Mouse (Mus musculus): Measurements from ENCODE around the gene Fignl2. TPM values are rescaled to one million over a fixed set of nuclear protein-coding genes. Genes with fewer than 3 reads are reported as not detected.

Gene Fignl2
- polyA plus RNA-seq, 1 experiment from 2014 or later = 0.25 TPM

DNA sequence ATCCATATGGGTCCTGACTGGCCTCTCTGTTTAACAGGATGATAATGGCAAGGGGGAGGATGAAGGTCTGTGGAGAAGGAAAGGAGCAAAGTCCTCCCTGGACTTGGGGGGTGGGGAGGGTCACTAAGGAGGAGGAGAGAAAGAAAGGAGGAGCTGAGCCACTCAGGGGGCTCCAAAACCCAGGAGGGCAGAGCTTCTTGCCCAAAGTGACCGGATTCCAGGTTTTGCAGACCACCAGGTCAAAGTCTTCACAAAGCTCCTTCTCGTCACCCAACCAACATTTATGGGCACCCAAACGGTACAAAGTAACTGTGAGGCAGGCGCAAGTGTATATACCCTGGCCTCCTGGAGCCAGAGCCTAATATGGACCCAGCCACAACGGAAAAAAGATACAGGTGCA lies 2.7 kb downstream of the Fignl2 start:
- no peak for ATAC-seq
- Histone ChIP-seq H3K36me3 (no peaks in the 10 kb centered on the region), H3K9ac (no peak overlapping the region), H3K27me3 (replicated peaks) (peaks cover 71% of the 10 kb centered on the region), H3K9me3 (replicated peaks) (no peaks in the 10 kb centered on the region), H3K4me2 (no peak overlapping the region), H3K27ac (no peak overlapping the region), H3K4me3 (no peak overlapping the region), H3K4me1 (peaks cover 34% of the 10 kb centered on the region)
- WGBS (ENCODE audit: insufficient replicate concordance) = 52% methylated on average over 5 of the region's 5 CpGs

DNA sequence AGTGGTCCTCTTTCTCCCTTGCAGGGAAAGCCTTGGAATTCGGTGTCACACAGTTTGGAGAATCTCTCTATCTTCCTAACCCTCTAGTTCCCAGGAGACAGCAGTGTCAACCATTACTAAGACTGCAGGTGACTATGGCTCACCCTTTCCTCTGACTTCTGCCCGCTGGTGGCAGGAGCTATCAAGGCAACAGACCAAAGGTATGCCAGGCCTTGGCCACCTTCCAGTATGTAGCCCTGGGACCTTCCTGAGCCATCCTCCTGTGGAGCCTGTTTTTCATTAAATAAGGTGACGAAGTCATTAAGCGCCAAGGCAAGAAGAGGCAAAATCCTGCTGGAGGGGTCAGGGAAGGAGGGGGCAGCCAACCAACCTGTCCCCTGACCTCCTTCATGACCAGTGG lies 3.2 kb downstream of the Fignl2 start:
- Histone ChIP-seq H3K36me3 (no peaks in the 10 kb centered on the region), H3K27ac (no peak overlapping the region), H3K9ac (no peak overlapping the region), H3K27me3 (replicated peaks) (peaks cover 66% of the 10 kb centered on the region), H3K4me1 (peaks cover 37% of the 10 kb centered on the region), H3K4me3 (no peak overlapping the region), H3K4me2 (no peak overlapping the region), H3K9me3 (replicated peaks) (no peaks in the 10 kb centered on the region)
- WGBS (ENCODE audit: insufficient replicate concordance) = 77% methylated on average over 4 of the region's 4 CpGs
- no peak for ATAC-seq

DNA sequence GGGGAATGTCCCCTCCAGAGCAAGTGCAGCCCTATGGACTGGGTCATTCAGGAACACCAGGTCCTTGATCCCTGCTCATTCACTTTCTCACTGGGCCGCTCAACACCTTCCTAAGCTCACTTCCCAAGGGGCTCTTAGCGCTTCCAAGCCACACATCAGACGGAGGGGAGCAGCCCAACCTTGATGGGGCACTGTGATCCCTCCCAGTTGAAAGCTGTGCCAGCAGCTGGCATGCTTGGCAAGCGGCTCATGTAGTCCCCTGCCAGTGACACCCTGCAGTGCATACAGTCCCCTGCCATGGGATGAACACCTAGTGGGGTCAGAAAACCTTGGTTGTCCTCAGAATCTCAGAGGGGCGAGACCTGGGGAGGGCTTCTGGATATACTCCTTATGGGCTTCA lies 4.3 kb downstream of the Fignl2 start:
- WGBS (ENCODE audit: insufficient replicate concordance) = 70% methylated on average over 5 of the region's 5 CpGs
- no peak overlapping the region for H3K27ac ChIP-seq
- H3K9me3 ChIP-seq (replicated peaks) = no peaks in the 10 kb centered on the region
- no peaks in the 10 kb centered on the region for H3K36me3 ChIP-seq
- no peak overlapping the region for H3K4me2 ChIP-seq
- peaks cover 55% of the 10 kb centered on the region for H3K27me3 ChIP-seq (replicated peaks)
- no peak overlapping the region for H3K4me3 ChIP-seq
- no peak overlapping the region for H3K9ac ChIP-seq
- H3K4me1 ChIP-seq = peaks cover 42% of the 10 kb centered on the region
- ATAC-seq = no peak

DNA sequence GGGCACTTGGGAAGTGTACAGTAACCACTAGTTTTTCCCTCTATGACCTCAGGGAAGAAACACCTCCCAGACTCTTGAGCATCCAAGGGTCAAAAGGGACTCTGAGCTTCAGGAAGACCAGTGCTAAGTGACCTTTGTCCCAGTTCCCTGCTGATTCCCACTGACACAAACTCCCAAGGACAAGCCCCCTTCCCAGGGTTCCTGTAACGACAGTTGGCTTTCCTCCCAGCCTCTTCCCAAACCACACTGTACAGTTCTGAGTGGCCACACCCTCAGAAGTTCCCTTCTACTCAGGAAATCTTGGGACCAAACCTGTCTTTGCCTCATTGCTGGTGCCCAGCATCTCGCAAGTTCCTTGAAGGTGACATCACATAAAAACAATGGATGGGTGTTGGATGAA lies 5.6 kb downstream of the Fignl2 start:
- WGBS (ENCODE audit: insufficient replicate concordance) = 44% methylated on average over 2 of the region's 2 CpGs
- Histone ChIP-seq H3K9me3 (replicated peaks) (no peaks in the 10 kb centered on the region), H3K36me3 (no peaks in the 10 kb centered on the region), H3K4me2 (no peak overlapping the region), H3K4me1 (peaks cover 31% of the 10 kb centered on the region), H3K4me3 (no peak overlapping the region), H3K9ac (no peak overlapping the region), H3K27me3 (replicated peaks) (peaks cover 41% of the 10 kb centered on the region), H3K27ac (no peak overlapping the region)
- no peak for ATAC-seq

DNA sequence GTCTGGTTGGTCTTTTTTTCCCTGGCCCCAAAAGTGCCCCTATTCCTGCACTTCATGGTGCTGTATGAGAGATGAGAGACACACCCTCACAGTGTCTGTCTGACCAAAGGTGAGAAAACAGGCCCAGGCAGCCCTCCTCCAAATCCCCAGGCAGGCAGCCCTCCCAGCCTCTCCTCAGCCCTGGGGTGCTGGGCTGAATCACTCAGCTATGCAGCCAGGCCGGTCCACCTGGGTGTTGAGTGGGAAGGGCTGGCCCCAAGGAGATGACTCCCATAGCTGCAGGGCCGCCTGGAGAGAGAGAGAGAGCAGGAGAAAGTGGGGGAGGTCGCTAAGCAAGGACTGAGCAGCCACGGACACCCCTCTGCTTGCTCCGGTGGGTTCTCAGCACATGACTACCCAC lies 7.6 kb downstream of the Fignl2 start:
- H3K27ac ChIP-seq = no peak overlapping the region
- H3K4me1 ChIP-seq = peaks cover 41% of the 10 kb centered on the region
- no peak overlapping the region for H3K4me2 ChIP-seq
- peaks cover 22% of the 10 kb centered on the region for H3K27me3 ChIP-seq (replicated peaks)
- WGBS (ENCODE audit: insufficient replicate concordance) = 35% methylated on average over 5 of the region's 5 CpGs
- no peaks in the 10 kb centered on the region for H3K36me3 ChIP-seq
- no peaks in the 10 kb centered on the region for H3K9me3 ChIP-seq (replicated peaks)
- ATAC-seq = no peak
- no peak overlapping the region for H3K4me3 ChIP-seq
- H3K9ac ChIP-seq = no peak overlapping the region

DNA sequence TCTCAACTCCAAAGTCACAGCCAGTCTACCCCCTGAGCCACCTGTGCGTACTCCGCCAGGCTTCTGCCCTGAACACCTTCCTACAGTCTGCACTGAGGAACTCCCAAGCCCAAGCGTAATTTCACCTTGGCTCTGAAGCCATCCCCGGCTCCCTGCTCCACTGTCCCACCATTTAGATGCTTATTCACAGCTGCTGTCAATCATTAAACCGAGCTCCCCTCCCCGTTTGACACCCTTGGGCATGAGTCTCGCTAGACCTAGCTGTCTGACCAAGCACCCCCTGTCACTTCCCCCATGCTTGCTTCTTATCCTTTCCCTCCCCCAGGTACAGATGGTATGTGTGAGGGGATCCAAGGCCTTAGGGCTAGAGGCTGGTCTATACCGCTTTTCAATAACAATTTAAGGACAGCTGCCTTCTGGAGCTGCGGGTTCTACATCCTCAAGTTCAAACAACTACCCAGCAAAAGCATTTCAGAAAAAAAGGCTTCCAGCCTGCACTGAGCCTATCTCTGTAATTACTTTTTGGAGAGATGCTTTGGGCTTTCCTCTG lies 8.7 kb downstream of the Fignl2 start:
- ATAC-seq = no peak
- no peak overlapping the region for H3K4me3 ChIP-seq
- H3K4me1 ChIP-seq = peaks cover 48% of the 10 kb centered on the region
- H3K36me3 ChIP-seq = no peaks in the 10 kb centered on the region
- no peak overlapping the region for H3K27ac ChIP-seq
- H3K4me2 ChIP-seq = no peak overlapping the region
- WGBS (ENCODE audit: insufficient replicate concordance) = 45% methylated on average over 9 of the region's 9 CpGs
- H3K27me3 ChIP-seq (replicated peaks) = 0 out of 2 replicates have a peak, but pooled peaks cover 12% of the 10 kb centered on the region
- no peak overlapping the region for H3K9ac ChIP-seq
- no peaks in the 10 kb centered on the region for H3K9me3 ChIP-seq (replicated peaks)

DNA sequence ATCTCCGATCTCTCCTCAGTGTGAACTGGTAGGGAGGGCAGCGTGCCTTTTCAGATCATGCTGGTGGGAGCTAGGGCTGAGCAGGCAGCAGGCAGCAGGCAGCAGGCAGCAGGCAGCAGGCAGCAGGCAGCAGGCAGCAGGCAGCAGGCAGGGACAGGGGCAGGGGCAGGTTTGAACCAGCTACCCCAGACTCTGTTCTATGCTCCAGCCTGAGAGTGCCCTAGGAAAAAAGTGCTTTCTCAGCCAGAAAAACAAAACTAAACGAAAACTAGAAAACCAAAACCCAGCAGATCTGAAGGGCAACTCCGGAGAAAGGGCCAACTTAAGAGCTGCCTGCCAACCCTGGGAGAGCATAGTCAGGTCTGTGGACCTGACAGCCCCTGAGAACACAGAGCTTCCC lies 9.7 kb downstream of the Fignl2 start:
- Histone ChIP-seq H3K9me3 (replicated peaks) (no peaks in the 10 kb centered on the region), H3K4me3 (no peak overlapping the region), H3K4me2 (no peak overlapping the region), H3K9ac (no peak overlapping the region), H3K27ac (no peak overlapping the region), H3K36me3 (no peaks in the 10 kb centered on the region), H3K27me3 (replicated peaks) (0 out of 2 replicates have a peak, but pooled peaks cover 8% of the 10 kb centered on the region), H3K4me1 (peaks cover 48% of the 10 kb centered on the region)
- 47% methylated on average over 4 of the region's 4 CpGs for WGBS (ENCODE audit: insufficient replicate concordance)
- ATAC-seq = no peak

DNA sequence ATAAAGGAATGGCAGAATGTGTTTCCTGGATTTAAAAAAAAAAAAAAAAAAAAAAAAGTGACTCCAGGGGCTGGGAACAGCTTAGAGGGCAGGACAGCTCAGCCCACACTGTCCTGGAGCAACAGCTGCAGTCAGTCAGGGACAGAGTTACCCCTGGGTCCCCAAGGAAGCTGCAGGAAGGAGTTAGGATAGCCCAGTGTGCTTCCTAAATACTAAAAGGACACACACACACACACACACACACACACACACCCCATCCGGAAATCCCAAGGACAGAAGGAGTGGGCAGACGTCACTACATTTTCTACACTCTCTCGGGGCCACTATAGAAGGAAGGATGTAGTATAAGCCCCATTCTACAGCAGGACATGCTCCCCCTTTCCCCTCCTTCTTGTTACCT lies 10.3 kb downstream of the Fignl2 start:
- 47% methylated on average over 3 of the region's 3 CpGs for WGBS (ENCODE audit: insufficient replicate concordance)
- Histone ChIP-seq H3K27me3 (replicated peaks) (0 out of 2 replicates have a peak, but pooled peaks cover 7% of the 10 kb centered on the region), H3K4me2 (no peak overlapping the region), H3K9ac (no peak overlapping the region), H3K4me3 (no peak overlapping the region), H3K27ac (no peak overlapping the region), H3K36me3 (no peaks in the 10 kb centered on the region), H3K9me3 (replicated peaks) (no peaks in the 10 kb centered on the region), H3K4me1 (peaks cover 47% of the 10 kb centered on the region)
- ATAC-seq = no peak

DNA sequence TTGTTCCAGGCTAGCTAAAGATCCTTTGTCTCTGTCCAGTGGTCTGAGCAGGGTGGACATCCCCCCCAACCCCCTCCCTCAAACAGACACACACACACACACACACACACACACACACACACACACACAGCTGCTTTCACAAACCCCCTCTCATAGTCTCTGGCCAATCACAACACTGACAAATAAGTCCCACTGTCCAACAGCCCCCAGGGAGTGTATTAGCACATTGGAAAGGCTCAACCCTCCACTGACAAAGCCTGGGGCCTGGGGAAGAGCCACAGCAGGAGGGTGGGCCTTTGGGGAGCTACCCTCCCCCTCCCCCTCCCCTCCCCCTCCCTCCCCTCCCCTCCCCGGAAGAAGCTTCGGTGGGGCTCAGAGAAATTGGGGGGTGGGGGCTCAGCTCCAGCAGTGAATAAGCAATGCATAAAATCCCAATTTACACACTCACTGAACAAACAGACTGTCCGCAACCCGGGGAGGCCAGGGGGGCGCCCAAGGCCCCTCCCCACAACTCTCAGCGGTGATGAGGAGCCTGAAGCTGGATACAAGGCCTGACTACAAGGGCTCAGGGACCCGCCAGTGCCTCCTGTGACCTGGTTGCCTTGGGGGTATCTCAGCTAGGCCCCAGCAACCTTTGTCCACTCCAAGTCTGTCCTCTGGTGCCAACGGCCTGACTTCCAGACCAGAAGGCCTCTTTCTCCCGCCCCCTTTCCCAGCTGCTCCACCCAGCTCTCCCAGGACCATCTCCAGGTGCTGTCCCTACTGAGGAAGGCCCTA lies 11.3 kb downstream of the Fignl2 start:
- no peak for ATAC-seq
- Histone ChIP-seq H3K4me2 (no peak overlapping the region), H3K4me3 (no peak overlapping the region), H3K36me3 (no peaks in the 10 kb centered on the region), H3K27ac (no peak overlapping the region), H3K4me1 (peaks cover 43% of the 10 kb centered on the region), H3K9ac (no peak overlapping the region), H3K27me3 (replicated peaks) (no peaks in the 10 kb centered on the region; the same call in 1 of the 2 replicates), H3K9me3 (replicated peaks) (no peaks in the 10 kb centered on the region)
- 53% methylated on average over 7 of the region's 9 CpGs for WGBS (ENCODE audit: insufficient replicate concordance)

DNA sequence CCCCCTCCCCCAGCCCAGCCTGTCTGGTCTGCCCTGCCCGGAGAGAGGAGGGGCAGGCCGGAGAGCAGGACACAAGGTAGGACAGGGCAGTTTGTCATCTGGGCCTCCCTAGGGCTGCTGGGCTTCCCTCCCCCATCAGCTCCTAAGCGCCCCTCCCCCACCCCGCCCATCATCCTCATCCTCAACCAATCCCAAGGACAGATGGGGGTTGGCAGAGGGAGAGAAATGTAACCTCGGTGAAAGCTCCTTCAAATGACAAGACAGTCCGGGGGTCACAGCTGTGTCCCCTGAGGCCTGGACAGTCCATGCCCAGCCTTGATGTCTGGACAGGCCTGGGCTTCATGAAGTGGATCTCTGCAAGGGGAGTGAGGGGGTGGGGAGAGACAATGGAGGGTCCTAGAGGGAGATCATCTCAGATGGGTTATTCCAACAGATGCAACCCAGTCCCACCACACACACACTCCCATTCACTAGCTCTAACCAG lies 12.0 kb downstream of the Fignl2 start:
- WGBS (ENCODE audit: insufficient replicate concordance) = 40% methylated on average over 6 of the region's 6 CpGs
- Histone ChIP-seq H3K4me1 (peaks cover 43% of the 10 kb centered on the region), H3K9ac (no peak overlapping the region)

DNA sequence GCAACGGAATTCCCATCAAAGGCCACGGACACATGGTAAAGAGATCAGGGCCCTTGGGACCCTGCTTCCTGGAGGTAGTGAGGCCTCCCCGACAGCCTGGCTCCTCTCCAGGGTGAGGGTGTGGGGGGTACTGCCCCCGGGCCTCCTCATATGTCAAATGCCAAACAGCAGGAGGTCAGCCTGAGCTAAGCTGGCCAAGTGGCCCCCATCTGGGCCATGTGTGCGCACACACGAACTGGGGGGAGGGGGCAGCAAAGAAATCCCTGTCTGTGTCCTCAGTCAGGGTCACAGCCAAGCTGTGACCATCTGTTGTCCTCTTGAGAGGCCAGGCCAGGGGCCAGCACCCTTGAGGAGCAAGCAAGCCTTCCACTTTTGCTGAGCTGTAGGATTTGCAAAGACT lies 13.3 kb downstream of the Fignl2 start:
- no peaks in the 10 kb centered on the region; the same call in 1 of the 2 replicates for H3K27me3 ChIP-seq (replicated peaks)
- no peaks in the 10 kb centered on the region for H3K9me3 ChIP-seq (replicated peaks)
- H3K27ac ChIP-seq = no peak overlapping the region
- H3K4me2 ChIP-seq = no peak overlapping the region
- no peaks in the 10 kb centered on the region for H3K36me3 ChIP-seq
- H3K4me1 ChIP-seq = peaks cover 32% of the 10 kb centered on the region
- no peak overlapping the region for H3K9ac ChIP-seq
- no peak for ATAC-seq
- WGBS (ENCODE audit: insufficient replicate concordance) = 52% methylated on average over 6 of the region's 6 CpGs
- no peak overlapping the region for H3K4me3 ChIP-seq

More for the DNA sequence above, 12.0 kb downstream of the Fignl2 start:
- no peaks in the 10 kb centered on the region for H3K36me3 ChIP-seq
- no peak overlapping the region for H3K27ac ChIP-seq
- no peaks in the 10 kb centered on the region; the same call in 1 of the 2 replicates for H3K27me3 ChIP-seq (replicated peaks)
- H3K4me2 ChIP-seq = no peak overlapping the region
- peak; percentile 45; the same call in 1 of the 2 replicates for ATAC-seq
- no peaks in the 10 kb centered on the region for H3K9me3 ChIP-seq (replicated peaks)
- H3K4me3 ChIP-seq = no peak overlapping the region

DNA sequence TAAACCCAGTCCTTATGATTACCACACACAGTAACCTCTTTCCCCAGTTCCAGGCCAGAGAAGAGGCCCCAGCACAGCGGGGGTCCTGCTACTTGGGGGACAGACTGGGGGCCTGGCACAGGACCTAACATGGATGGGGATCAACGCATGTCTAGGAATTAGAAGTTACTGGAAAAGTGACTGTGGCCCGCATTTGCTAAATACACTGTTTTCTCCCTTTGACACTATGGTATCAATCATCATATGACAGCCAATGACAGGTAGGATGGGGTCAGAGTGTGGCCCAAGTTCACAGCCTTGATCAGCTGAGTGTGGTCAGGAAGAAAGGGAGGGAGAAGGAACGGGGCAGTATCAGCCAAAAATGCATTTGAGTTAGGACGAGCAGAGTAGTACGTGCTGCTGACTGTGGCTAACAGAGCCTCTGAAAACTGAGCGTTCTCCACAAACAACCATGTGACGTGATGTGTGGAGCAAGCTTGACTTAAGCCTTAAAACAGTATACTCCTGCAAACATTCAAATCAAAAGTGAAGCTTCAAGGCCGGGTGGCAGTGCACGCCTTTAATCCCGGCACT lies 18.0 kb downstream of the Fignl2 start:
- Histone ChIP-seq H3K4me2 (no peak overlapping the region), H3K9ac (no peak overlapping the region)

More for the DNA sequence above, 18.0 kb downstream of the Fignl2 start:
- ATAC-seq = no peak
- Histone ChIP-seq H3K36me3 (no peaks in the 10 kb centered on the region), H3K27ac (no peak overlapping the region), H3K4me3 (no peak overlapping the region), H3K4me1 (peaks cover 4% of the 10 kb centered on the region; the same call in 1 of the 2 replicates), H3K9me3 (replicated peaks) (no peaks in the 10 kb centered on the region), H3K27me3 (replicated peaks) (peaks cover 20% of the 10 kb centered on the region)
- 63% methylated on average over 11 of the region's 11 CpGs for WGBS (ENCODE audit: insufficient replicate concordance)
